Mouse (Mus musculus) G1E-ER4 (cell line): Measurements from ENCODE around the gene Ptprj. TPM values are rescaled to one million over a fixed set of nuclear protein-coding genes. Genes with fewer than 3 reads are reported as not detected.

ENCODE experiments used
- GATA1 ChIP-seq: IDR thresholded peaks from one replicate; pipeline ENCODE4 v1.8.0; 2012; ENCODE audit warnings: low read length, inconsistent platforms
- polyA plus RNA-seq: library from polyadenylated mRNA; stranded (reverse); fragments of >175 nt; gene quantifications from 2 replicates; pipeline ENCODE4 v1.2.3, GENCODE M21; 2012

Ptprj gene
- polyA plus RNA-seq, 1 experiment, result not detected

- TF ChIP-seq GATA1, result no peak
Measured at GRCm38 (mm10) chr2:90550656-90551055, 29.8 kb downstream of the Ptprj start.

- no peak for TF ChIP-seq GATA1
Measured at GRCm38 (mm10) chr2:90548541-90548940, 31.9 kb downstream of the Ptprj start.

- no peak for TF ChIP-seq GATA1
Measured at GRCm38 (mm10) chr2:90547144-90547609, 33.3 kb downstream of the Ptprj start.

- no peak for TF ChIP-seq GATA1
Measured at GRCm38 (mm10) chr2:90545261-90545660, 35.2 kb downstream of the Ptprj start.

GRCm38 (mm10) chr2:90543989-90544388 is 36.5 kb downstream of the Ptprj start:
- TF ChIP-seq GATA1, result no peak

GRCm38 (mm10) chr2:90543106-90543702 is 37.2 kb downstream of the Ptprj start:
- no peak for TF ChIP-seq GATA1

- no peak for TF ChIP-seq GATA1
Measured at GRCm38 (mm10) chr2:90542656-90543055, 37.8 kb downstream of the Ptprj start.

- no peak for TF ChIP-seq GATA1
Measured at GRCm38 (mm10) chr2:90539206-90539605, 41.2 kb downstream of the Ptprj start.

- TF ChIP-seq GATA1, result no peak
Measured at GRCm38 (mm10) chr2:90537244-90537643, 43.2 kb downstream of the Ptprj start.

- no peak for TF ChIP-seq GATA1
Measured at GRCm38 (mm10) chr2:90536555-90536954, 43.9 kb downstream of the Ptprj start.

- TF ChIP-seq GATA1, result no peak
Measured at GRCm38 (mm10) chr2:90534751-90535150, 45.7 kb downstream of the Ptprj start.

- no peak for TF ChIP-seq GATA1
Measured at GRCm38 (mm10) chr2:90533944-90534343, 46.5 kb downstream of the Ptprj start.

GRCm38 (mm10) chr2:90532095-90532494 is 48.4 kb downstream of the Ptprj start:
- no peak for TF ChIP-seq GATA1

- TF ChIP-seq GATA1, result no peak
Measured at GRCm38 (mm10) chr2:90528107-90528506, 52.3 kb downstream of the Ptprj start.

GRCm38 (mm10) chr2:90526971-90527370 is 53.5 kb downstream of the Ptprj start:
- TF ChIP-seq GATA1, result no peak

GRCm38 (mm10) chr2:90526564-90526963 is 53.9 kb downstream of the Ptprj start:
- TF ChIP-seq GATA1, result no peak

- TF ChIP-seq GATA1, result no peak
Measured at GRCm38 (mm10) chr2:90525807-90526206, 54.6 kb downstream of the Ptprj start.

GRCm38 (mm10) chr2:90522455-90522854 is 58.0 kb downstream of the Ptprj start:
- no peak for TF ChIP-seq GATA1
